Mouse (Mus musculus) lung, postnatal 0 days (tissue): ENCODE measurements around the gene Plaa.
"Not testable (repeated sequence)": the region's sequence is repeated elsewhere in the genome, so short reads cannot be mapped to it uniquely, and the experiment has no call there.

Experiments used
- CTCF ChIP-seq: IDR thresholded peaks from 2 replicates; pipeline ENCODE4 v1.5.1; 2016; ENCODE audit warnings: antibody characterized with exemption, mild to moderate bottlenecking
- EP300 ChIP-seq: IDR thresholded peaks from 2 replicates; pipeline ENCODE4 v1.6.1; 2016; ENCODE audit warnings: antibody characterized with exemption, mild to moderate bottlenecking, control low read depth

DNA sequence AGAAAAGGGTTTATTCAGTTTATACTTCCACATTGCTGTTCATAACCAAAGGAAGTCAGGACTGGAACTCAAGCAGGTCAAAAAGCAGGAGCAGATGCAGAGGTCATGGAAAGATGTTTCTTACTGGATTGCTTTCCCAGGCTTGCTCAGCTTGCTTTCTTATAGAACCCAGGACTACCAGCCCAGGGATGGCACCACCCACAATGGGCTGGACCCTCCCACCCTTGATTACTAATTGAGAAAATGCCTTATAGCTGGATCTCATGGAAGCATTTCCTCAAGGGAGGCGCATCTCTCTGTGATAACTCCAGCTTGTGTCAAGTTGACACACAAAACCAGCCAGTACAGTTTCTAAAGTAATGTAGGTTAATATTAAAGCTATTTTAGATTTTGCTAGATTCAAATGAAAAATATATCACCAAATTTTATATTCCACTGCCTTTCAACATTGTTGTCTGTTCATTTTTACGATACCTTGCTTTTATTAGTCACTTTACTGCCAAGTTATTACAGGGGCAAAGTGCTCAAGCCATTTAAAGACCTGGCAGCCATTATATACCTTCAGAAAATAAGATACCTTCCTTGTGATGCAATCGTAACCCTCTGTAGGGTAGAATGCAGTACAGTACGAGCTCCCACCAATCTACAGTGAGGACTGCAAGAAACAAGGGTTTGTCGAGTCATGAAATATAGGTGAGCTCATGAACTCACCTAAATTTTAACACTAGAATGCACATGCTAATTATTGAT is 47.6 kb upstream of the Plaa start:
- TF ChIP-seq CTCF, EP300: not testable (repeated sequence)
